Mouse (Mus musculus) mature B cell (primary cell): ENCODE measurements around the gene Mars.
"Not testable (repeated sequence)": the region's sequence is repeated elsewhere in the genome, so short reads cannot be mapped to it uniquely, and the experiment has no call there.

Source experiments
- in situ Hi-C: fragments of 300-500 bp; cut with MboI; formaldehyde crosslinking; loops from 2 replicates; pipeline ENCODE4 v1.14.3; 2019

Gene Mars

GRCm38 (mm10) chr10:127310523-127311475, 787 bp downstream of the Mars start:
- in situ Hi-C loops, result no loop called here

DNA sequence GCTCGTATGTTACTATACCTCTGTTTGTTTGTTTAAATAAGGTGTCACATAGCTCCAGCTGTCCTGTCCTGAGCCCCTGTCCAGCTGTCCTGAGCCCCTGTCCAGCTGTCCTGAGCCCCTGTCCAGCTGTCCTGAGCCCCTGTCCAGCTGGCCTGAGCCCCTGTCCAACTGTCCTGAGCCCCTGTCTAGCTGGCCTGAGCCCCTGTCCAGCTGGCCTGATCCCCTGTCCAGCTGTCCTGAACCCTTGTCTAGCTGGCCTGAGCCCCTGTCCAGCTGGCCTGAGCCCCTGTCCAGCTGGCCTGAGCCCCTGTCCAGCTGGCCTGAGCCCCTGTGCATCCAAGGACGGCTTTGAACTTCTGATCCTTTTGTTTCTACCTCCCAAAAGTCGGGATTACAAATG, 2.4 kb downstream of the Mars start:
- in situ Hi-C loops, result not testable (repeated sequence)

DNA sequence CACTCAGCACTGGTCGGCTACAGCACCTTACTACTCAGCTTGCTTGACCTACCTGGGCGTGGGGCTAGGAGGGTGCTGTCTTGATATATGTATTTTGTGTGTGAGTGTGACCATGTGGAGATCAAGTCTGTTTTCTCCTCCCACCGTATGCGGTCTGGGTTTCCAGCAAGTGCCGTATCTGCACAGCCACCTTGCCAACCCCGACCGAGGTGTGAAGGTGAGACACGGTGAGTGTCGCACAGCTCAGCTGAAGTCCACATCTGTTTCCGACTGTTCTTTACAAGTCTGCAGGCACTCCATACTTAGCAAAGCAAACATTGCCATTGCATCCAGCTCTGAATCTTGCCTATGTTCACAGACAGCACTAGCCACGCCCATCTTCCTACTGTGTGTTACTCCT, 8.4 kb downstream of the Mars start:
- in situ Hi-C loops, result no loop called here

DNA sequence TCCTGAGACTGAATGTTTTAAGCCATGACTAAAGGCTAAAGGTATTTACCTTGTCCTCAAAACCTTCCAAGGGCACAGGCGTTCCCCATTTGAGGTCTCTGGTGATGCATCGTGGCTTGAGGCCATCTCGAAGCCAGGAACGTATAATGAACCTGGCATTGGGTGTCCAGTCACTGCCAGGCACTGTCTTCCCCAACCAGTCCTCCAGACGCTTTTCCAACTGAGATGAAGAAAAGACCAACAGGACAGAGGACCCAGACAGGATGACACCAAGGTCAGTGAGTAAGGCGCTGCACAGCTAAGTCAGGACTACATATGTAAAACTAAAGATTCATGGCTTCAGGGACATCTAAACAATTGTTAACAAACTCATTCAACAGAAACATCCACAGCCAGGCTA, 11.2 kb downstream of the Mars start:
- in situ Hi-C loops, result no loop called here

DNA sequence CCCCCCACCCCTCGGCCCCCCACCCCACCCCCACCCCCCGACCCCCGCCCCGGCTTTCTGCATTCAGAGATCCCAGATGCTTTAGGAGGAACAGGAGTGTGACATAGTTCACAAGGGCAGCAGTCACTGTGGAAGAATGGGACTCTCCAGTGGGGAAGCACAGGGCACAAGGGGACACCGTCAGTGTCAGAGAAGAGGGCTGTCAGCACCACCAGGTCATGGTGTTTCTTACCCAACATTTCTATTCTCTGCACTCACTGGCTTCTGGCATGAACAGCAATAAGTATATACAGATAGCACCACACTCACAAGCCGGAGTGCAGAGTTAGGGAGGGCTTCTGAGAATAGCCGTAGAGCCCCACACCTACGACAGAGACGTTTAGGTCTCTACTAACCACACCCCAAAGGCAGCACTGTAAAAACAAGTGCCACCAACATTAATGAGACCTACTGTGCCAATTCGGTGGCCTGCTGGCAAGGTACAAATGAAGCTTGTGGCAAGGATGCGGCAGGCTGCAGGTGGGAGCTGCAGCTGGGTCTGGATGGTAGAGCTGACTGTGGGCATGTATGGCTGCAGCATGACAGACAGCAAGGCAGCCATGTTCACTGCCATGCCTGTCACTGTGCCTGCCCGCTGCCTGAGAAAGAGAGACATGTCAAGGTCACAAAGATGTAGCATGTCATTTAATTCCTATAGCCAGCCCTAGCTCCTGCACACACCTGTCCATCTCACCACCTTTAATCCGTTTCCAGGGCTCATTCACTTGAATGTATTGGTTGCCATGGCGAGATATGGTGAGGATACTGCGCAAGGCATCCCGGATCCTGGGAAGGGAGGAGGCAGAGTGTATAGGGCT, 14.3 kb downstream of the Mars start:
- in situ Hi-C loops, result no loop called here

DNA sequence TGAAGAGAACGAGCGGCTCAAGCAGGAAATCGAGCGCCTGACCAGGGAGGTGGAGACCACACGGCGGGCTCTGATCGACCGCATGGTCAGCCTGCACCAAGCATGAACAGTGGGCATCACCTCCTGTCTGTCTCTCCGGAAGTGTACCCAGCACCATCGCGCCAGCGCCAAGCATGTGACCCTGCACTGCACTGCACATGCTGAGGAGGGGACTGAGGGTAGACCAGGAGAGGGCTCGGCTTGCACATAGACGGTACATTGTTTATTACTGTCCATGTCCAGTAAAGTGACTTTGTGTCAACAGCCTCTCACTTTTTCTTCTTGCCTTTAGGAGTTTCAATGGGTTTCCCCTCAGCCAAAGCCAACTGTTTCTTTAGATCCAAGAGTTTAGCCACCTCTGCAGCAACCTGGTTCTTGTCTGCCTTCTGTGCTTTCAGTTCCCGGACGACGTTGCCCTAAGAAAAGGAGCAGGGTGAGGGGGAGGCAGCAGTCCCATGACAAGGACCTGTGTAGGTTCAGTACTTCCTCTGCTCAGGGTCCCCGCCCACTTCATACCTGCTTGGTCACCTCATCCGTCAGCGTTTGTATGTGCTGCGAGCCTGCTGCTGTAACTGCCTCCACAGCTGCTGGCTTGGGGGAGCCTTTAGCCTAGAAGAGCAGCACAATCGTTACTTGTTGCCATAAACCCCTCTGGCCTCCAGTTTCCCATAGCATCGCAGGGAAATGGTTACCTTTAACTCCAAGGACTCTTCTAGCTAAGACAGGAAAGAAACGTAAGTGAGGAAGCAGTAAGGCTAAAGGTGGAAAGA, 15.4 kb downstream of the Mars start:
- in situ Hi-C loops, result no loop called here

DNA sequence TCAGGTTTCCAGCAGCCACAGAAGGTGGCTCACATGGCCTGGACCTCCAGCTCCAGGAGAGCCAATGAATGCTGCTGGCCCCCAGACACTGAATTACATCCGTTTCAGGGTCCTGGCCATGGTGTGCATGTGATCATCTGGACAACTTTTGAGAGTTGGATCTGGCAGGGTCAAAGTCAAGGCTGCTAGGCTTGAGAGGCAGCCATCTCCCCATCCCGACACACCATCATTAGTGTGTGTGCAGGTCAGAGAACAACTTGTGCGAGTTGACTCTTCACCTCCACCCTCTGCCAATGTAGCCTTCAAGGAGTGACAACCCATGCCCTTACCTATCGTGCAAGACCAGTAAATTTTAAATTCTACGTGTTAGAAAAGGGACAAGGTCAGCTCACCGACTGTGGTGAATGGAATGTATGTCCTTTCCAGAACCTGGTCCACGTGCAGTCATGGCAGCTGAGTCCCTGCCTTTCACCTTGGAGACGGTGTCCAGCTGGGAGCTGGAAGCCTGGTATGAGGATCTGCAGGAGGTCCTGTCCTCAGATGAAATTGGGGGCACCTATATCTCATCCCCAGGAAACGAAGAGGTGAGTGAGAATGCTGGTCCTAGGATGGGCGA, 16.6 kb downstream of the Mars start:
- in situ Hi-C loops, result no loop called here

DNA sequence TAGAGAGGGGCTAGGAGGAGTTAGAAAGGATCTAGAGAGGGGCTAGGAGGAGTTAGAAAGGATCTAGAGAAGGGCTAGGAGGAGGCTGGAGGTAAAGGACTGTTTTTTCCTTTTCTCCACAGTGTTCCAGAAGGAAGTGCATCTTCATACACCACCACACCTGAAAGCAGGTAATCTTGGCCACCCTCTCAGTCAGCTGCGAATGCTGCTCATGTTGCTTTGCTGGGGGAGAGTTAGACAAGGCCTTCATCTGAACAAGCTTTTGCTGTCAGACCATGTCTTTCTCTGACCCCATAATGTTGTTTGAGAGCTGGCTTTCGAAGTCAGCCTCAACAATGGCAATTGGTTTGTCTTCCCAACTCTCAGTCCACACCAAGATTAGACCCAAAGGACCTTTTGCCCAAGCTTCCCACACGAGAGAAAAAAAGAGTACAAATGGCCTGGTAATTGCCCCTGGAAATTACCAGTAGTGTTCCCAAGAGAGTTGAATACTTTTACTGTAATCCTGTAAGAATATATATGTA, 17.9 kb downstream of the Mars start:
- in situ Hi-C loops, result no loop called here

DNA sequence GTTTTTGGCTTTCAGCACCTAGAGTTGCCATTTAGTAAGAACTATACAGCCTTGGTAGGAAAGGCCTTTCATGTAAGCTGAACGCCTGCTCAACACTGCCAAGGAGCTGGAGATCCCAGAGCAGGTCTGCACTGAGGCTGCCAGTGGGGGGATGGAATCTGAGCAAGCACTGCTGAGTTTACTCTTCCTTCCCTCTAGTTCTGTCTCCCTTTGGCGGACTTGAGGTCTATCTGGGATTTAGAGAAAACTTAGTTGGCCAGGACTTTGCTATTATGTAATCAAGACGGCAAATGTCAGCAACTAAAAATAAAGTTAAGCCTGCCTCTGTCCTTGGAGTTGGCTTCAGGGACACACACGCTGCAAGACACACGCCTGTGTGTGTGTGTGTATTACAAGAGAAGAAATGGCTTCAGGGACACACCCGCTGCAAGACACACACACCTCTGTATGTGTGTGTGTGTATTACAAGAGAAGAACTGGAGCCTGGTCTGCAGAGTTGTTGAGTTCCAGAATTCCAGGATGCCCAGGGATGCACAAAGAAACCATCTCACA, 18.5 kb downstream of the Mars start:
- in situ Hi-C loops, result no loop called here

- in situ Hi-C loops, result no loop called here
These were observed 19.5 kb downstream of the Mars start for GRCm38 (mm10) chr10:127291881-127292638.

DNA sequence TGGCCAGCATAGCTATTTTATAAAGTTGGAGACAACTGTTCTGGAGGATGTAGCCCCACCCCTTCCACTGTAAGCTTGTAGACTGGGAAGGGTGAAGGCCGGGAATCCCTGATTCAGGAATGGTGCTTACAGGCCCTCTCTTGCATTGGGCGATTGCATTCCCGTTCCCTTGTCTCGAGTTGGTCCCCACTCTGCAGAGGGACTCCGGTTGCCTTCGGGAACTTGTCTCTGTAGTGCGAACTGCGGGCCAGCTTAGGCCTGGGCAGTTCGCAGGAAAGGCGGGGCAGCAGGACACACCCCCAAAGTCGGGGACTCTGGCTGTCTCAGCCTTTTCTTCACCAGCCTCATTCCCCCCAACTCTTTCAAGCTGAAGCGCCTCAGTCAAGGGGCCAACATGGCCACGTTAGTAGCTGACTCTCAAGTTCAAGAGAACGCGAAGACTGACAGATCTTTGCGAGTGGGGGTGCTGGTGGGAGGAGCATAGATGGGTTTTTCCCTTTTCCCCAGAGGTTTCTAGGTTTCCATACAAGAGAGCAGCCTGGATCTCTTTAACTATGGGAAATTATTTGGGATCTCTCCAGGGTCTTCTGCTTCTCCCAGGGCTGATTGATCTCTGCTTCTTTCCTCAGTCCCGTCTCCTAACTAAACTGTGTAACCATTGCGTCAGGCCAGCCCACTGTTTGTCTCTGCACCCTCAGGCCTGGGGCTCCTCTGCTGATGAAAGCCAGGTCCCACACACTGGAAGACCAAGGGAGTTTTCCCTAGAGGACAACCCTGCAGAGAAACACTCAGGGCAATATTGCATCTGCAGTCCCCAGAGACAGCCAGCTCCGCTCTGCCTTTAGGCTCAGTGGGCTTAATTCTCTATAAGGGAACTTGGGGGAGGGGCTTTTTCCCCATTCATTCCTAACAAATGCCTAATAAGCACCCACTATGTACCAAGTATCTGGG, 20.4 kb downstream of the Mars start:
- in situ Hi-C loops, result no loop called here

DNA sequence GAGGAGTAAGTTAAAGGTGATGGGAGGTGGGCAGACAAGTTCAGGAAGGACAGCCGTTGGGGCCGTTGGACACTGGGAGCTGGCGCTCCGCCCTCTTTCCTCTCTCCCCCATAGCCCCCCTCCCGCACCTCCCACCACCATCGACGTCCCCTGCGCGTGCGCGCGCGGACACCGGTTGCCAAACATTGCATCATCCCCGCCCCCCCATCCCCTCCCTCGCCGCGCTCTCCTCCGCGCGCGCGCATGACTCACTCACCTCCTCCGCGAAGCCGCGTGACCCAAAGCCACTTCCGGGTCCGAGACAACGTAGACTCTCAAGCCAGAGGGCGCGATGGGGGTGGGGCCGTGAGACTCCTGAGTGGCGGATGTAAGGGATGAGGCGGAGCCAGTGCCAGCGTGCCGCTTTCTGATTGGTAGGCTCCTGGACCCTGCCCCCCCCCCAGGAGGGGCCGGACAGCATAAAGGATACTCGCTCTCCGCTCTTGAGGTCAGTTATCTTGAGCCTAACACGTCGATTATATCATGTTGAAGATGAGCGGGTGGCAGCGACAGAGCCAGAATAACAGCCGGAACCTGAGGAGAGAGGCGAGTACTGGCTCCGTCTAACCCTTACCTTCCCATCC, 21.2 kb downstream of the Mars start:
- in situ Hi-C loops, result no loop called here

- in situ Hi-C loops, result no loop called here
These were observed 21.9 kb downstream of the Mars start for GRCm38 (mm10) chr10:127289573-127290191.

DNA sequence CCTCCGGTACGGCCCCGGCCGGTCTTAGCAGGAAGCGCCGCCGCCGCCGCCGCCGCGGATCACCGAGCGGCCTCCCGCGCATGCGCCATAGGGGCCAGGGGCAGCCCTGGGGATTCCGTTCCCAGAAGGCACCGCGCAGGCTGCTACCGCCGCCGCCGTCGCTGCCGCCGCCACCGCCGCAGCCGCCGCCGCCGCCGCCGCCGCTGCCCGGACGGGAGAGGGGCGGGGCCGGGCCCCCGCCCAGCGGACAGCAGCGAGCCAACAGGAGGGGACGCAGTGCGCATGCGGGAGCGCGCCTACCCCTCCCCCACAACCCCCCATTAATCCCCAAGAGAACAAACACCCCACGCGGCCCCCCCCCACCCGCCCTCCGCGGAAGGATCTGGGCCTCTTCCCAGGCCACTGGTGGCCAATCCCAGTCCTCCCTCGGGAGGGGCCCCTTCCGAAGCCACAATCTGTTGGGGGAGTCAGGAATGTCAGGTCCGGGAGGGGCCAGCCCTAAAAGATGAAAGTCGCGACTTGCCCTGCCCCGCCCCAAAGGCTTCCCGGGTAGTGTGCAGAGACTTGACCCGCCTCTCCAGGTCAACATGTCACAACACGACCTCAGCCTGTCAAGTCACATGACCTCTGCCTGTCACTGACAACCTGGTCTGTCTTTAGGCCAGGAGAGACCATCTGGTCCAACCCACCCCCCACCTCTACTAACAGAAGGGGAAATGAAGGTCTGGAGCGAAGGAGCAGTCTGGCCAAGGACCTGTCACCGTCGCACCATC, 22.6 kb downstream of the Mars start, which contains the start of gene Mbd6:
Gene Mbd6 (minus strand): TSS at position 219 of the 773 bp plus-strand sequence.
- in situ Hi-C loops, result no loop called here

GRCm38 (mm10) chr10:127288328-127288799, 23.2 kb downstream of the Mars start:
- in situ Hi-C loops, result no loop called here

GRCm38 (mm10) chr10:127287936-127288293, 23.7 kb downstream of the Mars start:
- in situ Hi-C loops, result no loop called here

DNA sequence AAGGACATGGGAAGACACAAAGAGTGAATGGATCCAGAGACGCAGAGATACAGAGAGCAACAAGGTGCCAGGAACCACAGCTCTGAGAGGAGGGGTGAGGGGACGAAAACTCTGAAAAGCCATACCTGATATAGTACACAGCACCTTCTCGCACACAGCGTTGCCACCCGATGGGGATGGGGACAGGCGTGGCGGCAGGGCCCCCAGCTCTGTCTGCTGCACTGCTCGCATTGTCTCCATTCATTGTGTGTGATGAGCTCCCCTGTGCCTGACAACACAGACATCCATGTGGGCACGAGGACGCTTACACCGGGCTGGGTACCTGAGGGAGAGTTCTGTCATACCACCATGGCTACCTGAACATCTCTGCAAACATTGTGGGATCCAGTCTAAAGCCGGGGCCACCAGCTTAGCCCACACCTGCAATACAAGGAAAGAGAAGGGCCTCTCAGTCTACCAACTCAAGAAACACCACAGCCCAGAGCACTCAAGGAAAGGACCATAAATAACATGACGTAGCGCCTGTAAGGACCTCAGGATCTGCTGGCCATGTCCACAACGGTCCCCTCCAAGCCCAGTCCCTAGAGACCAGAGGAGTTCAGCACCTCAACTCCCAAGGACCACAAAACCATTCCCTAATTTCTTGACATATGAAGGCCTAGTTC, 24.2 kb downstream of the Mars start:
- in situ Hi-C loops, result no loop called here
